Comparison of ENCODE assay signal across 8 mouse cellular contexts in the genomic region with DNA sequence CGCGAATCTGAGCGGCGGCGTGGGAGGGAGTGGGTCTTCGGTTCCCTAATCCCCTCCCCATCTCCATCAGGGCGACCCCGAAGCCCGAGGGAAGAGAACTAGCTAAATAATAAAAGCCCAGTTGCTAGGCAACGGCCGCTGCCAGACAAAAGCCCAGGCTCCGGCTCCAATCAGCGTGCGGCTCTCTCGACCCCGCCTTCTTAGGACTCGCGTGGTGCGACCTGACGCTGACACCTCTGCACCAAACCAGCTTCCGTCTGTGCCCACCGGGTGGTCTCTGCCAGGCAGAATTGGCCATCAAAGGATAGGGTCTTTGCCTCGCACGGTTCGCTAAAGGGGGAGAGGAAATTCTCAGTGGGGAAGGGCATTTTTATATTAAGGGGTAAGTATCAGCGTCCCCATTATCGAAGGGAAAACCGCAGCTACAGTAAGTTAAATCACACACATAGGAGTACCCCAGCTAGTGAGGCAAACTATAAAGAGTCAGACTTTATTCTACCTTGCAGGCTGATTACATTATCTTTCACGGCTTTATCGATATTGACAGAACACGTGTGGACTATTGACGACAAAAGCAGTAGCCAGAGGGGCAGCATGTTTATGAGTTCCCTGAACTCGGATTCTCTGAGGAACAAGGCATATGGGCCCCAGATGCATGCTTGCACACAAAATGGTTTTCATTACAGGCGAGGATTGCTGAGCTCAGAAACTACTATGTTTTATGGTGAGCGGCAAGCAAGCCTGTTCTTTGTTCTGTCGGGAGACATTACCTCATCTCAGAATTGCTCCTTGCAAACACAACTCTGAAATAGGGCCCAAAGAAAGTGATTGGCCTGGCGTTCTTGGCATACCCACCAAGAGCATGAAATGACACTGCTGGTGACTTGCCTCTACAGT. TPM values are rescaled to one million over a fixed set of nuclear protein-coding genes. Genes with fewer than 3 reads are reported as not detected.
DNase-seq lines count a peak whose midpoint lies in the region; ATAC-seq and TF ChIP-seq lines count a peak whose summit lies in the region.

A gene (plus strand): TSS at position 183 of the 897 bp plus-strand sequence.

- H3K36me3 ChIP-seq in ES-Bruce4 (ENCODE audit: control insufficient read depth, insufficient read depth, low read length, poor library complexity, severe bottlenecking): no peaks in the 10 kb centered on the region
- no peaks in the 10 kb centered on the region for H3K36me3 ChIP-seq in forebrain, embryonic 14.5 days (ENCODE audit: control insufficient read depth, insufficient read depth, low read length)
- H3K36me3 ChIP-seq in liver, embryonic 15.5 days (replicated peaks): no peaks in the 10 kb centered on the region
- H3K36me3 ChIP-seq in neural tube, embryonic 12.5 days: no peaks in the 10 kb centered on the region
- no peaks in the 10 kb centered on the region for H3K36me3 ChIP-seq in stomach, postnatal 0 days (ENCODE audit: control insufficient read depth, insufficient read depth, low read length)

- no peaks in the 10 kb centered on the region for H3K9me3 ChIP-seq in ES-Bruce4 (replicated peaks; ENCODE audit: control insufficient read depth, insufficient read depth, low read length, poor library complexity, severe bottlenecking)
- no peaks in the 10 kb centered on the region for H3K9me3 ChIP-seq in forebrain, embryonic 14.5 days (replicated peaks; ENCODE audit: control insufficient read depth, low read length)
- H3K9me3 ChIP-seq in liver, embryonic 15.5 days (replicated peaks): no peaks in the 10 kb centered on the region
- no peaks in the 10 kb centered on the region for H3K9me3 ChIP-seq in neural tube, embryonic 12.5 days
- H3K9me3 ChIP-seq in stomach, postnatal 0 days (ENCODE audit: control insufficient read depth, low read length): no peaks in the 10 kb centered on the region

- peak; percentile 86 for DNase-seq in c-Kit-positive CD71-positive TER-119-negative erythroid progenitor cells, embryonic 14.5 days (ENCODE audit: low read depth)
- peak; percentile 99 for DNase-seq in forebrain, embryonic 14.5 days (ENCODE audit: low spot score)
- DNase-seq in heart, postnatal 10 days: peak; percentile 93 to 95
- DNase-seq in kidney, postnatal 4 days: peak; percentile 92 to 96
- DNase-seq in stomach, postnatal 0 days (ENCODE audit: low spot score): peak; percentile 90

- H3K9ac ChIP-seq in ES-Bruce4 (ENCODE audit: low read depth, poor library complexity, severe bottlenecking): peak within 1 kb of the TSS; percentile 99
- peak within 1 kb of the TSS; percentile 93 for H3K9ac ChIP-seq in forebrain, embryonic 14.5 days (ENCODE audit: low read length)
- peak within 1 kb of the TSS; percentile 73 for H3K9ac ChIP-seq in liver, embryonic 15.5 days
- peak within 1 kb of the TSS; percentile 91 for H3K9ac ChIP-seq in neural tube, embryonic 12.5 days
- peak within 1 kb of the TSS; percentile 92 for H3K9ac ChIP-seq in stomach, postnatal 0 days (ENCODE audit: low read length)

- intact Hi-C loops in heart, postnatal 10 days (cut with DNase I): loop anchor here (5.0 kb wide), 1 partner anchor 47 kb away; a partner anchor contains a TSS

- no peaks in the 10 kb centered on the region for H3K4me1 ChIP-seq in ES-Bruce4 (ENCODE audit: control insufficient read depth, insufficient read depth, low read length)
- H3K4me1 ChIP-seq in forebrain, embryonic 14.5 days (ENCODE audit: control insufficient read depth, insufficient read depth, low read length): peaks cover 21% of the 10 kb centered on the region
- peaks cover 38% of the 10 kb centered on the region for H3K4me1 ChIP-seq in liver, embryonic 15.5 days (replicated peaks)
- H3K4me1 ChIP-seq in neural tube, embryonic 12.5 days: peaks cover 36% of the 10 kb centered on the region
- H3K4me1 ChIP-seq in stomach, postnatal 0 days (replicated peaks; ENCODE audit: control insufficient read depth, insufficient read depth): no peaks in the 10 kb centered on the region; the same call in 1 of the 2 replicates

- peak; percentile 90 for ATAC-seq in forebrain, embryonic 14.5 days
- peak; percentile 3; the same call in 1 of the 2 replicates for ATAC-seq in liver, embryonic 15.5 days (ENCODE audit: insufficient read depth)
- ATAC-seq in neural tube, embryonic 12.5 days (ENCODE audit: low FRiP score, low read depth): peak; percentile 89
- peak; percentile 41; the same call in 1 of the 2 replicates for ATAC-seq in stomach, postnatal 0 days (ENCODE audit: low FRiP score, low TSS enrichment)

- no peak for TF ChIP-seq CTCF in ES-Bruce4 (IDR thresholded peaks at IDR 0.05; ENCODE audit: low read depth, low read length)
- TF ChIP-seq CTCF in stomach, postnatal 0 days (IDR thresholded peaks at IDR 0.05; ENCODE audit: low read depth): no peak

- H3K4me2 ChIP-seq in forebrain, embryonic 14.5 days (ENCODE audit: low read length): peak within 1 kb of the TSS; percentile 75
- peak within 1 kb of the TSS; percentile 99 for H3K4me2 ChIP-seq in liver, embryonic 15.5 days
- H3K4me2 ChIP-seq in neural tube, embryonic 12.5 days (replicated peaks): peak within 1 kb of the TSS; percentile 75
- peak within 1 kb of the TSS; percentile 71 for H3K4me2 ChIP-seq in stomach, postnatal 0 days (replicated peaks; ENCODE audit: low read depth)

- 2% methylated on average over 37 of the region's 37 CpGs for WGBS in forebrain, embryonic 14.5 days
- WGBS in liver, embryonic 15.5 days (ENCODE audit: insufficient replicate concordance): 11% methylated on average over 37 of the region's 37 CpGs
- WGBS in neural tube, embryonic 12.5 days: 2% methylated on average over 37 of the region's 37 CpGs
- 6% methylated on average over 36 of the region's 37 CpGs for WGBS in stomach, postnatal 0 days

- 0 out of 2 replicates have a peak, but pooled peaks have one; percentile 43 for TF ChIP-seq EP300 in ES-Bruce4 (IDR thresholded peaks at IDR 0.05; ENCODE audit: insufficient read depth, low read depth, low read length)
- TF ChIP-seq EP300 in stomach, postnatal 0 days (optimal IDR thresholded peaks at IDR 0.05): no peak

- peak within 1 kb of the TSS; percentile 30; the same call in 1 of the 2 replicates for H3K27ac ChIP-seq in ES-Bruce4 (ENCODE audit: insufficient read depth, low read length)
- H3K27ac ChIP-seq in forebrain, embryonic 14.5 days (ENCODE audit: low read depth, low read length): peak within 1 kb of the TSS; percentile 99
- H3K27ac ChIP-seq in liver, embryonic 15.5 days (replicated peaks): peak within 1 kb of the TSS; percentile 74
- peak within 1 kb of the TSS; percentile 99 for H3K27ac ChIP-seq in neural tube, embryonic 12.5 days
- H3K27ac ChIP-seq in stomach, postnatal 0 days (replicated peaks): peak within 1 kb of the TSS; percentile 97

- TF ChIP-seq POLR2A in ES-Bruce4 (IDR thresholded peaks at IDR 0.05; ENCODE audit: insufficient read depth, low read length): no peak

- H3K4me3 ChIP-seq in ES-Bruce4 (ENCODE audit: low read depth, low read length): peak within 1 kb of the TSS; percentile 95
- peak within 1 kb of the TSS; percentile 82 for H3K4me3 ChIP-seq in forebrain, embryonic 14.5 days (ENCODE audit: low read depth, low read length)
- peak within 1 kb of the TSS; percentile 85 for H3K4me3 ChIP-seq in liver, embryonic 15.5 days (replicated peaks)
- H3K4me3 ChIP-seq in neural tube, embryonic 12.5 days: peak within 1 kb of the TSS; percentile 82
- peak within 1 kb of the TSS; percentile 90 for H3K4me3 ChIP-seq in stomach, postnatal 0 days (ENCODE audit: low read depth, low read length)

- H3K27me3 ChIP-seq in ES-Bruce4 (ENCODE audit: control insufficient read depth, insufficient read depth, low read length, poor library complexity, severe bottlenecking): no peaks in the 10 kb centered on the region
- H3K27me3 ChIP-seq in forebrain, embryonic 14.5 days (replicated peaks; ENCODE audit: control insufficient read depth, insufficient read depth, low read length): no peaks in the 10 kb centered on the region
- H3K27me3 ChIP-seq in liver, embryonic 15.5 days: peaks cover 51% of the 10 kb centered on the region
- H3K27me3 ChIP-seq in neural tube, embryonic 12.5 days (replicated peaks): no peaks in the 10 kb centered on the region
- H3K27me3 ChIP-seq in stomach, postnatal 0 days (ENCODE audit: control insufficient read depth, insufficient read depth, low read length): no peaks in the 10 kb centered on the region

RNA-seq across cellular contexts. Expression of the gene that starts here (rescaled TPM):
- polyA plus RNA-seq in ES-Bruce4 (2011; ENCODE audit: insufficient read depth, insufficient read length, low read depth, missing spikeins): 26.3 and 26.4 TPM in 2 replicates
- 4.2 and 6.8 TPM in 2 replicates for polyA plus RNA-seq in forebrain, embryonic 14.5 days (2014; fragmentation: Nextera tagmentation; extraction: Ambion mirVana)
- total RNA-seq in heart, postnatal 10 days (2021): 10 to 100 TPM in 1 of 2 experiments, 1 to 10 TPM in 1; 9.3 to 10.0 TPM
- 5.2 and 6.1 TPM in 2 replicates for polyA plus RNA-seq in liver, embryonic 15.5 days (2015; fragmentation: Nextera tagmentation; extraction: Ambion mirVana)
- 13.2 and 14.0 TPM in 2 replicates for polyA plus RNA-seq in neural tube, embryonic 12.5 days (2016; fragmentation: Nextera tagmentation; extraction: Ambion mirVana)
- polyA plus RNA-seq in stomach, postnatal 0 days (2015; fragmentation: Nextera tagmentation; extraction: Ambion mirVana): 12.1 and 12.6 TPM in 2 replicates

Comparison
In these comparisons a context has a peak if more than half of its experiments do, and no peak if none do; other contexts are left out.
1. Peak in every context shown above with its lines: DNase-seq, ATAC-seq, H3K4me3 ChIP-seq and H3K27ac ChIP-seq.
2. H3K27ac ChIP-seq: peak in every context shown above with its lines; median percentile 99 in forebrain, embryonic 14.5 days; 99 in neural tube, embryonic 12.5 days; 97 in stomach, postnatal 0 days; 74 in liver, embryonic 15.5 days; 30 in ES-Bruce4.
3. ATAC-seq: peak in every context shown above with its lines; median percentile 90 in forebrain, embryonic 14.5 days; 89 in neural tube, embryonic 12.5 days; 41 in stomach, postnatal 0 days; 3 in liver, embryonic 15.5 days.